Mouse (Mus musculus): ENCODE results near the gene Adamts3. TPM values are rescaled to one million over a fixed set of nuclear protein-coding genes. Genes with fewer than 3 reads are reported as not detected.

The Adamts3 gene
- polyA plus RNA-seq, 1 experiment from 2014 or later = 3.2 TPM

DNA sequence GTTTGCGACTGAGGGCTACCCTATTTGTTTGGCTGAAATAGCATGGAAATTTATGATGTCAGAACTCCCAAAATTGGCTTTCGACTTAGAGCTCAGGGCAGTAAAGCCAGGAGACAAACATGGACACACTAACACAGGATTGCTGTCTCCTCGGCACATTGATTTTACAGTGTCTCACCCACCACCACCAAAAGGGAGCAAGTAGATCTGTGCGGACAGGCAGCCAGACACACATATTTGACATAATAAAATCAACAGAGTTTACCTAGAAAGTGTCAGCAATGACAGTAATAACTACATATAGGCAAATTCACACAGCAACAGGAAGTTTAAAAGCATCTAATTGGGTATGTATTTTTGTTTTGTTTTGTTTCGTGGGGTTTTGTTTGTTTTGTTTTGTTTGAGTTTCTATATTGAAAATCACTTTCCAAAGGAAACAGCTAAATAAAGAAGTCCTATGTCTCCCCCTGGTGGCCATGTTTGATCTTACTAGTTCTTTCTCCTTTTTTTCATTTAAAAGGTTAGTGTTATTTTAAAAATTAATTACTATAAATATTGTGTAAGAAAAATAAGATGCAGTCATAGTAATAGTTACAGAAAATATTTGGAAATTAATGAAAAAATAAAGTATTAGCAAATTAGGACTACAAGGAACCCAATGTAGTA is 203.1 kb downstream of the Adamts3 start:
- Histone ChIP-seq H3K36me3 (no peaks in the 10 kb centered on the region), H3K4me2 (replicated peaks) (no peak overlapping the region), H3K9ac (replicated peaks) (no peak overlapping the region), H3K4me3 (replicated peaks) (no peak overlapping the region), H3K9me3 (no peaks in the 10 kb centered on the region), H3K4me1 (replicated peaks) (no peaks in the 10 kb centered on the region), H3K27me3 (no peaks in the 10 kb centered on the region), H3K27ac (no peak overlapping the region)
- 0 out of 2 replicates have a peak, but pooled peaks have one; percentile 55 for ATAC-seq
- 72% methylated on average over 5 of the region's 5 CpGs for WGBS

DNA sequence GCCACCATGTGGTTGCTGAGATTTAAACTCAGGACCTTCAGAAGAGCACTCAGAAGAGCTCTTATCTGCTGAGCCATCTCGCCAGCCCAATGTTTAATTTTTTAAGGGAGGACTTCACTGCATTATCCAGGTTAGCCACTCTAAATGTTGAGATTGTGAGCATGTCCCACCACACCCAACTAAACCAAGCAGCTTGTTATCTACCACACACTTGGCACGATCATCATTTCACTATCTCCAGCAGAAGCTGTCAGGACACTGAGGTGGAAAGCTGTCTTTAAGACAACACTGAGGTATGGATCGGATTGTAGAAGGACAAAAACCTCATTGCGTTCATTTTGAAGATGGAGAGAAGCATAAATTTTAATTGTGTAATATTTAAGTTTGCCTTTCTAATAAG is 205.0 kb downstream of the Adamts3 start:
- H3K4me1 ChIP-seq (replicated peaks) = no peaks in the 10 kb centered on the region
- no peak overlapping the region for H3K27ac ChIP-seq
- H3K27me3 ChIP-seq = no peaks in the 10 kb centered on the region
- H3K4me3 ChIP-seq (replicated peaks) = no peak overlapping the region
- H3K9me3 ChIP-seq = no peaks in the 10 kb centered on the region
- H3K36me3 ChIP-seq = no peaks in the 10 kb centered on the region
- ATAC-seq = no peak
- no peak overlapping the region for H3K9ac ChIP-seq (replicated peaks)
- no peak overlapping the region for H3K4me2 ChIP-seq (replicated peaks)
- 97% methylated on average over 4 of the region's 4 CpGs for WGBS

DNA sequence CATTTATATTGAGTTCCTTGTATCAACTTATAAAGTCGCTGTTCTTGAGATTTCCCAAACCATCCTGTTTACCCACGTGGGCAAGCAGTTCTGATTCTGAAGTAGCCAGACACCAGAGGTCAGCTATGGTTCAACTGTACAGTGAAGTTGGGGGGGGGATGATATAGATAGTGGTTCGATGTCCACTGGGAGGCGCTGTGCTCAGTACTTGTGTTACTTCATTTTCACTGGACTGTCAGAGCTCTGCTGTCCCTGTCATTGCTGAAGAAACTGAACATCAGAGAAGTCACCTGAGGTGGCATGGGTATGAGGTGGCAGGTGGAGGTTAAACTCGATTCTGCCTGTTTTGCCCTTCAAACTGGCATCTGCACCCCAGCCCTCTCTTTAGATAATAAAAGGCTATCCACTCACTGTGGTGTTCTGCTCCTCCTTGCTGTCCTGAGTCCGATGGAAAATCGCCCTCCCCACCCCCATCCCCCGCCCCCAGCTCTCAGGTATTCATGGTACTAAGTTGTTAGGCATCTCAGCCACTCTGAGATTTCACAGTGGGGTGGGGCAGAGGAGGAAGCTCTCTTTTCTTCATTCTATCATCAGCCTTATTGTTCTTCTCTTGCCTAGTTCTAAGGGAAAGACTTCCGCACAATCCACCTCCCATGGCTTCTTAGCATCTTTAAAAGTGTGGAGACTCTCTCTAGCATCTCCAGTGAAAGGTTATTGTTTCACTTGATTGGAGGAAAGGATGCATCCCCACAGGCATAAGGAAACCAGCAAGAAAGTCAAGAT is 208.9 kb downstream of the Adamts3 start:
- H3K9ac ChIP-seq (replicated peaks) = no peak overlapping the region
- H3K36me3 ChIP-seq = no peaks in the 10 kb centered on the region
- no peak overlapping the region for H3K4me2 ChIP-seq (replicated peaks)
- no peaks in the 10 kb centered on the region for H3K9me3 ChIP-seq
- H3K27me3 ChIP-seq = no peaks in the 10 kb centered on the region
- WGBS = 81% methylated on average over 9 of the region's 9 CpGs
- no peak overlapping the region for H3K27ac ChIP-seq
- ATAC-seq = no peak
- no peaks in the 10 kb centered on the region for H3K4me1 ChIP-seq (replicated peaks)
- H3K4me3 ChIP-seq (replicated peaks) = no peak overlapping the region

DNA sequence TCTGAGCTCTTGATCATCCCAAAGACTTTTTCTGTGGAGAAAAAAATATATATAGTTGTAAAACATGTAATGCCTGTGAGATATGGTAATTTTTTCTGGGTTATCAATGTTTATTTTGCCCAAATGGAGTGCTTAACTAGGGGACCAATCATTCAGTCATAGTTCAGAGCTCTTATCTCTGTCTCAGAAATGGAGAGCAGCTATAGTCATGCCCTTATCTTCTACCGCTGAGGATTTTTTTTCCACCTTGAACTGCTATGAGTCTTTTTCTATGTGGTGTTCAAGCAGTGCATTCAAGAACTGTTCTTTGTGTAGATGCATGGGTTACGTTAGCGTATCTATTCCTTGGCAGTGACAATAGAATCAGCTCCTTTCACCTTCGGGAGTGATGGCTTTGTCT is 210.2 kb downstream of the Adamts3 start:
- 75% methylated on average over 4 of the region's 4 CpGs for WGBS
- Histone ChIP-seq H3K4me2 (replicated peaks) (no peak overlapping the region), H3K27ac (no peak overlapping the region), H3K4me1 (replicated peaks) (no peaks in the 10 kb centered on the region), H3K27me3 (no peaks in the 10 kb centered on the region), H3K9ac (replicated peaks) (no peak overlapping the region), H3K4me3 (replicated peaks) (no peak overlapping the region), H3K36me3 (no peaks in the 10 kb centered on the region), H3K9me3 (no peaks in the 10 kb centered on the region)
- ATAC-seq = no peak

GRCm38 (mm10) chr5:89654327-89654726 is 228.8 kb downstream of the Adamts3 start:
- H3K27me3 ChIP-seq = no peaks in the 10 kb centered on the region
- H3K36me3 ChIP-seq = no peaks in the 10 kb centered on the region
- no peaks in the 10 kb centered on the region for H3K4me1 ChIP-seq (replicated peaks)
- H3K9ac ChIP-seq (replicated peaks) = no peak overlapping the region
- no peak overlapping the region for H3K4me3 ChIP-seq (replicated peaks)
- no peak overlapping the region for H3K4me2 ChIP-seq (replicated peaks)
- 93% methylated on average over 1 of the region's 1 CpGs for WGBS
- H3K9me3 ChIP-seq = no peaks in the 10 kb centered on the region
- ATAC-seq = no peak
- no peak overlapping the region for H3K27ac ChIP-seq

DNA sequence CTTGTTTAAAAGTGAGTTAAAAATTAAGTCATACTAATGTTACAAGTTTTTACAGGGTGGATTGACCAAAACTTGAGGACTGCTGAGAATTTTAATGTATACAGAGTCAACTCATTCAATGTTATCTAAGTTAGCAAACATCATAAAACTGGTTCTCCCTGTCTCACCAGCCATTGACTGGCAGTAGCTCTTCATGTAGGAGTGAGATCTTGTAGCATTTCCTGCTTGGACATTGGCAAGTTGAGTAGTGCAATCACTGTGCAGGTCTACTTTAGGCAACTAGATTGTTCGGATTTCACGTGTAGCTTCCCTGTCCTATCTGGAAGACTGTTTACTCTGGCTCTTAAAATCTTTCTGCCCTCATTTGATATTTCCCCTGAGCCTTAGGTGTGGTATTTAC is 229.3 kb downstream of the Adamts3 start:
- Histone ChIP-seq H3K4me3 (replicated peaks) (no peak overlapping the region), H3K27me3 (no peaks in the 10 kb centered on the region), H3K9ac (replicated peaks) (no peak overlapping the region), H3K27ac (no peak overlapping the region), H3K4me1 (replicated peaks) (no peaks in the 10 kb centered on the region), H3K4me2 (replicated peaks) (no peak overlapping the region), H3K36me3 (no peaks in the 10 kb centered on the region), H3K9me3 (no peaks in the 10 kb centered on the region)
- no peak for ATAC-seq
- 90% methylated on average over 2 of the region's 2 CpGs for WGBS

DNA sequence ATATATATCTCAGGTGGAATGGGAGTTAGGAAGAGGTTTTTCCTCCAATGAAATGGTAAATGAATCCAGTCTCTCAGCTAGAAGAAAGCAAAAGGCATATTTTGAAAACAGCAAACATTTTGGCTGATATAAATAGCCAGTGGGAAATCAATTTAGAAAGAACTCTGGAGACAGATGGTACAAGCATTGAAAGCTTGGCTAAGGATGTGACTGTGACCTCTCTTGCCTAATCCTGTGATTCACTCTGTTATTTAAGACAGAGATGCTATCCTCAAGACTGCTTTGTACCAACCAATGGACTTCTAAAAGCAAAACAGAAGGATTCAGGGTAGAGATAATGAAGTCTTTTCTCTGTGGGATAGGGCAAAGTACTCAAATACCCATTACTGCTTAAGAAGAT is 236.2 kb downstream of the Adamts3 start:
- H3K9ac ChIP-seq (replicated peaks) = no peak overlapping the region
- ATAC-seq = no peak
- no peaks in the 10 kb centered on the region for H3K36me3 ChIP-seq

GRCm38 (mm10) chr5:89635434-89635833 is 247.7 kb downstream of the Adamts3 start:
- WGBS = 83% methylated on average over 2 of the region's 2 CpGs
- Histone ChIP-seq H3K9ac (replicated peaks) (no peak overlapping the region), H3K27me3 (no peaks in the 10 kb centered on the region), H3K27ac (no peak overlapping the region), H3K36me3 (no peaks in the 10 kb centered on the region), H3K4me3 (replicated peaks) (no peak overlapping the region), H3K4me2 (replicated peaks) (no peak overlapping the region), H3K9me3 (no peaks in the 10 kb centered on the region), H3K4me1 (replicated peaks) (no peaks in the 10 kb centered on the region)
- no peak for ATAC-seq

More for the DNA sequence above, 236.2 kb downstream of the Adamts3 start:
- H3K9me3 ChIP-seq = no peaks in the 10 kb centered on the region
- H3K27ac ChIP-seq = no peak overlapping the region
- H3K4me2 ChIP-seq (replicated peaks) = no peak overlapping the region
- no peaks in the 10 kb centered on the region for H3K27me3 ChIP-seq
- no peak overlapping the region for H3K4me3 ChIP-seq (replicated peaks)
- no peaks in the 10 kb centered on the region for H3K4me1 ChIP-seq (replicated peaks)

- 74% methylated on average over 1 of the region's 1 CpGs for WGBS
- no peak for ATAC-seq
These were observed 251.5 kb downstream of the Adamts3 start for GRCm38 (mm10) chr5:89631599-89631998.

More at GRCm38 (mm10) chr5:89631599-89631998, 251.5 kb downstream of the Adamts3 start:
- Histone ChIP-seq H3K9ac (replicated peaks) (no peak overlapping the region), H3K27me3 (no peaks in the 10 kb centered on the region), H3K4me3 (replicated peaks) (no peak overlapping the region), H3K27ac (no peak overlapping the region), H3K36me3 (no peaks in the 10 kb centered on the region), H3K4me1 (replicated peaks) (no peaks in the 10 kb centered on the region), H3K4me2 (replicated peaks) (no peak overlapping the region), H3K9me3 (no peaks in the 10 kb centered on the region)
